Mouse (Mus musculus): Measurements from ENCODE around the gene Syn2.

DNA sequence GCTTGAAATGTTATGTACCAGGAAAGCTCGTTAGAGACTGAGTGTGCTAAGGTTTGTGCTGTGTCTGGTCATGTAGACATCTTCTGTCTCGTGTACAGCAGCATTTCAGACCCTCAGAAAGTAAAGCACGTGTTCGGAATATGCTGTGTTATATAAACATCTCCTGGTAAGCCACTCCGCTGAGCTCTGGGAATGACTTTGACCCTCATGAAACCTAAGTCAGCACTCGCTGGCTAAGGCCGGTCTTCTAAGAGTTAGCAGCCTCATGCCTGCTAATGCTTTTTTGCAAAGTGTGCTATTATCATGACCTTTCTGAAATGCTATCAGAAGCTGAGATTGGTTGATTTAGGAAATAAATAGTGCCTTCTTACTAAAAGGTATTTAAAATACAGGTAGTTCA lies 56.4 kb downstream of the Syn2 start:
- TF ChIP-seq CTCF (conservative IDR thresholded peaks at IDR 0.05 in 1 of 2, IDR thresholded peaks at IDR 0.05 in 1 of 2; ENCODE audit: low read depth in 2 of 2, low read length in 2 of 2) (no peak), USF2 (conservative IDR thresholded peaks at IDR 0.05; ENCODE audit: low read depth, low read length) (no peak), MAX (IDR thresholded peaks at IDR 0.05; ENCODE audit: low read length) (no peak), BHLHE40 (IDR thresholded peaks at IDR 0.05; ENCODE audit: low read depth, low read length) (no peak), ZNF384 (IDR thresholded peaks at IDR 0.05; ENCODE audit: low read depth, low read length) (no peak), CHD2 (IDR thresholded peaks at IDR 0.05; ENCODE audit: low read length) (no peak), POLR2A (IDR thresholded peaks at IDR 0.05; ENCODE audit: low read depth, low read length) (no peak), RCOR1 (conservative IDR thresholded peaks at IDR 0.05; ENCODE audit: low read depth, low read length) (no peak), MYC (IDR thresholded peaks at IDR 0.05; ENCODE audit: low read depth, low read length) (no peak), SIN3A (IDR thresholded peaks at IDR 0.05; ENCODE audit: low read length) (no peak), NELFE (IDR thresholded peaks at IDR 0.05; ENCODE audit: low read depth, low read length) (no peak), UBTF (IDR thresholded peaks at IDR 0.05; ENCODE audit: low read depth, low read length) (no peak), EP300 (IDR thresholded peaks at IDR 0.05; ENCODE audit: low read length) (no peak)
